Mouse (Mus musculus): ENCODE data around the gene 2210407C18Rik. TPM values are rescaled to one million over a fixed set of nuclear protein-coding genes. Genes with fewer than 3 reads are reported as not detected.

Gene 2210407C18Rik
- polyA plus RNA-seq, 1 experiment from 2014 or later = not detected

DNA sequence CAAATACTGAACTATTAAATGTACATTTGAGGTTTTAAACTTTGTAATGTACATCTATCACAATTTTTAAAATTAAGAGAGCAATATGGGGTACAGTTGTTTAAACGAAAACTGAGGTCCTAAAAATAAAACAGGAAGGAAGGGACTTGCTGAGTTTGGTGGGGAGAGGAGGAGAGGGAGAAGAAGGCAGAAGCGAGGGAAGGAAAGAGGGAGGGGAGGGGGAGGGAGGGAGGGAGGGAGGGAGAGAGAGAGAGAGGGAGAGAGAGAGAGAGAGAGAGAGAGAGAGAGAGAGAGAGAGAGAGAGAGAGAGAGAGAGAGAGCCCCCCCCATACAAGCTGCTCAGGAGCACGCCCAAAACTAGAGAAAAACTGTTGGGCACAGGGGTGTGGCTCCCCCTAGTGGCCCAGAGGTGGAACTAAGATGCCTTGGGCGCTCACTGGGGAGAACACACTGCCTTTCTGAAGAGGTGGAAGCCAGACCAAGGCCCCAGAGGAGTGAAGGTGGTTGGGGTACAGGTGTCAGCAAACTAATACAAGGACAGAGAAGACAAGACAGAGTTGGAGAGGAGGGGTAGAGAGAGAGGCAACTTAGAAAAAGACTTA, 20.6 kb upstream of the 2210407C18Rik start:
- H3K27ac ChIP-seq (ENCODE audit: low read depth, low read length) = no peak overlapping the region
- ATAC-seq (replicated peaks; ENCODE audit: low FRiP score) = 0 out of 2 replicates have a peak, but pooled peaks have one; percentile 21
- H3K36me3 ChIP-seq (ENCODE audit: control insufficient read depth, insufficient read depth, low read length) = no peaks in the 10 kb centered on the region
- H3K4me3 ChIP-seq (ENCODE audit: low read depth, low read length) = no peak overlapping the region
- no peak overlapping the region for H3K9ac ChIP-seq (ENCODE audit: low read length)
- H3K4me2 ChIP-seq (ENCODE audit: low read depth, low read length, severe bottlenecking) = no peak overlapping the region
- peak; percentile 80 for DNase-seq (ENCODE audit: low spot score)
- H3K4me1 ChIP-seq (replicated peaks; ENCODE audit: control insufficient read depth, insufficient read depth, low read length) = 0 out of 2 replicates have a peak, but pooled peaks cover 5% of the 10 kb centered on the region
- no peaks in the 10 kb centered on the region; the same call in none of the 2 replicates for H3K27me3 ChIP-seq (ENCODE audit: control insufficient read depth, insufficient read depth, low read length)
- no peaks in the 10 kb centered on the region for H3K9me3 ChIP-seq (ENCODE audit: control insufficient read depth, low read length)
- WGBS = 17% methylated on average over 3 of the region's 4 CpGs

DNA sequence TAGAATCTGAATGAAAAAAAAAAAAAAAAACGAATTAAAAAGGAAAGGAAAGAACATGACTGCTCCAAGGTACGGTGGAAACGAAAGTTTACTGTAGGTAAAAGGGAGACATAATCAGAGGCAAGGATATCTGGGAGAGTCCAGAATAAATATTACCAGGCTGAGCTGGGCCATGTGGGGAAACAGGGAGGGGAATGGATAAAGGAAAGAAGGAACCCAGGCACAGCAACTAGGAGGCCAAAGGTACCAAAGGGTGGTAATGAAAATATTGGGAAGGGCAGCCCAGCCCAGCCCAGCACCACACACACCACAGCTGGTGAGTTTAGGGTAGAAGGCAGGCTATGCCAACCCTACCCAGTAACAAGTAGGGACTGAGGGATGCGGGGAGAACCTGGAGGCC, 19.0 kb upstream of the 2210407C18Rik start:
- no peaks in the 10 kb centered on the region for H3K27me3 ChIP-seq (ENCODE audit: control insufficient read depth, insufficient read depth, low read length)
- no peaks in the 10 kb centered on the region for H3K4me1 ChIP-seq (replicated peaks; ENCODE audit: control insufficient read depth, insufficient read depth, low read length)
- H3K36me3 ChIP-seq (ENCODE audit: control insufficient read depth, insufficient read depth, low read length) = no peaks in the 10 kb centered on the region
- no peak for DNase-seq (ENCODE audit: low spot score)
- no peak overlapping the region for H3K4me2 ChIP-seq (ENCODE audit: low read depth, low read length, severe bottlenecking)
- no peaks in the 10 kb centered on the region for H3K9me3 ChIP-seq (ENCODE audit: control insufficient read depth, low read length)
- H3K27ac ChIP-seq (ENCODE audit: low read depth, low read length) = no peak overlapping the region
- 74% methylated on average over 4 of the region's 4 CpGs for WGBS
- H3K4me3 ChIP-seq (ENCODE audit: low read depth, low read length) = no peak overlapping the region
- no peak for ATAC-seq (replicated peaks; ENCODE audit: low FRiP score)
- no peak overlapping the region for H3K9ac ChIP-seq (ENCODE audit: low read length)

DNA sequence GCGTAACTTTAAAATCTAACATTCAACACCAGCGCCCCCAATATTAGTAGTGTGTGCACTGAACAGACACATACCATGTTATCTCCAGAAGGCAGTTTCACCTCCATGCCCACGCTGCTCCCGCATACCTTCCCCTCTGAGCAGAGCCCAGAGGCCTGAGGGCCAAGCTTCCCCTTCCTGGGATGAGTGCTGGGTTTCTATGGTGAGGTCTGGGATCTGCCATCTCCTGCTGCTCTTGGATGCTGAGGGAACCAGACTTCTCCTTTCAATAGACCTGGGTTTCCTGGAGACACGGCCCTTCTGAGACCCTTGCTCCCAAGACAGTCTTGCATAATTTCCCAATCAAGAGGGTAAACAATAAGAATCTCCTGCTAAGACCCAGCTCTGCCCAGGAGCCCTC, 14.5 kb upstream of the 2210407C18Rik start, which contains the start of gene Olfr323:
Gene Olfr323, minus strand, starts transcription at position 101 of the 400 bp plus-strand sequence.
- ATAC-seq (replicated peaks; ENCODE audit: low FRiP score) (no peak), DNase-seq (ENCODE audit: low spot score) (no peak)
- Histone ChIP-seq H3K27ac (ENCODE audit: low read depth, low read length) (no peak within 1 kb of the TSS), H3K36me3 (ENCODE audit: control insufficient read depth, insufficient read depth, low read length) (no peaks in the 10 kb centered on the region), H3K9ac (ENCODE audit: low read length) (no peak within 1 kb of the TSS), H3K4me2 (ENCODE audit: low read depth, low read length, severe bottlenecking) (no peak within 1 kb of the TSS), H3K27me3 (ENCODE audit: control insufficient read depth, insufficient read depth, low read length) (no peaks in the 10 kb centered on the region), H3K4me1 (replicated peaks; ENCODE audit: control insufficient read depth, insufficient read depth, low read length) (no peaks in the 10 kb centered on the region), H3K9me3 (ENCODE audit: control insufficient read depth, low read length) (no peaks in the 10 kb centered on the region), H3K4me3 (ENCODE audit: low read depth, low read length) (no peak within 1 kb of the TSS)
- 85% methylated on average over 5 of the region's 5 CpGs for WGBS

DNA sequence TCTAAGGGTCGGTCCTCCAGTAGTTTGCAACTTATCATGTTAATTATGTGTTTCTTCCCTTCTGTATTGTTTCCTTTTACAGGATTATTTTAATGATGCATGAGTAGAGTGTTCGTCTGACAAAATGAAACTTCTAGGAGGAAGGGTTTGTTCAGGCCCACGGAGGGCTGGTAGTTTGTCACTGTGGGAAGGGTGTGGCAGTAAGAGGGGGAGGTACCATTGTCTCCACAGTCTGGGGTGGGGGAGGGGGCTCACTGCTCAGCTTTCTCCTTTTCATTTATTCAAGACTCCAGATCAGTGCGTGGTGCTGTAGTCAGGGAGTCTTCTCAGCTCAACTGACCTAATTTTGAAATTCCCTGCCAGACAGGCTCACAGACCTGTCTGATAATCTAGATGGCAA, 10.3 kb upstream of the 2210407C18Rik start:
- Histone ChIP-seq H3K4me1 (replicated peaks; ENCODE audit: control insufficient read depth, insufficient read depth, low read length) (no peaks in the 10 kb centered on the region), H3K4me3 (ENCODE audit: low read depth, low read length) (no peak overlapping the region), H3K9ac (ENCODE audit: low read length) (no peak overlapping the region), H3K4me2 (ENCODE audit: low read depth, low read length, severe bottlenecking) (no peak overlapping the region), H3K27ac (ENCODE audit: low read depth, low read length) (no peak overlapping the region), H3K9me3 (ENCODE audit: control insufficient read depth, low read length) (no peaks in the 10 kb centered on the region), H3K36me3 (ENCODE audit: control insufficient read depth, insufficient read depth, low read length) (no peaks in the 10 kb centered on the region), H3K27me3 (ENCODE audit: control insufficient read depth, insufficient read depth, low read length) (no peaks in the 10 kb centered on the region)
- ATAC-seq (replicated peaks; ENCODE audit: low FRiP score) = no peak
- no peak for DNase-seq (ENCODE audit: low spot score)
- 63% methylated on average over 4 of the region's 4 CpGs for WGBS

DNA sequence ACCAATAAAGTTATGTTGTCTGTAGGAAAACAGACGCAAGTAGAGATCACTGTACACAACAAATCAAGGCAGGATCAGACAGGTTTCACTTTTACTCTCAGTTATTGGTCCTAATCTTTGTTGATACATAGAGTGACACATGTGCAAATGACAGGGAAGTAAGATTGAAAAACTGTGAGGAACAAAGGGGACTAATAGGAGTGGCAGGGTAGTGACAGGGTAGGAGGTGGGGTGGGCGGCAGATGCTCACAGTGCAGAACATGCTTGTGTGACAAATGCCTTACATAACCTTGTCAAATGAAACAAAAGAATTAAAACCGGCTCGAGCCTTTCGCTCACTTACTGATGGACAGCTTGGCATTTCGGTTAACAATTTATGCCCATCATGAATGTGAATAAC, 2.9 kb upstream of the 2210407C18Rik start:
- WGBS = 81% methylated on average over 6 of the region's 6 CpGs
- no peak overlapping the region for H3K27ac ChIP-seq (ENCODE audit: low read depth, low read length)
- no peak for DNase-seq (ENCODE audit: low spot score)
- H3K27me3 ChIP-seq (ENCODE audit: control insufficient read depth, insufficient read depth, low read length) = no peaks in the 10 kb centered on the region
- H3K4me2 ChIP-seq (ENCODE audit: low read depth, low read length, severe bottlenecking) = no peak overlapping the region
- H3K4me3 ChIP-seq (ENCODE audit: low read depth, low read length) = no peak overlapping the region
- no peak overlapping the region for H3K9ac ChIP-seq (ENCODE audit: low read length)
- no peak for ATAC-seq (replicated peaks; ENCODE audit: low FRiP score)
- H3K9me3 ChIP-seq (ENCODE audit: control insufficient read depth, low read length) = no peaks in the 10 kb centered on the region
- no peaks in the 10 kb centered on the region for H3K36me3 ChIP-seq (ENCODE audit: control insufficient read depth, insufficient read depth, low read length)
- H3K4me1 ChIP-seq (replicated peaks; ENCODE audit: control insufficient read depth, insufficient read depth, low read length) = no peaks in the 10 kb centered on the region

DNA sequence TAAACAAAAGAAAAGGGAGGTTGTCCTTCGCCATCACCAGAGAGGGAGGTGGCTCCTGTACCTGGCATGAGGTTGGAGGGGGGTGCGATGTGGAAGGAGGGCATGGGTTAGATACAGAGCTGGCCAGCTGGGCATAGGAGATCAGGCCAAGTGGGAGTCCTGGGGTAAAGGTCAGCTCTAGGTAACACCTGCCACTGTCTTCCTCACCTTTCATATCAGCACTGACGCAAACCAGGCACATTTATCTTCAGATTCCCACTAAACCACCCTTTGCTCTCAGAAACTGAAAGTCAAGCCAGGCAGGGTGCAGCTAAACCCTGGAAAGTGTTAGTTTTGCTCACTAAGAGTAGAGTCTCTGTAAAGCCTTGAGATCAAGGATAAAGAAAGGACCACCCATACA, 2.5 kb upstream of the 2210407C18Rik start:
- H3K27me3 ChIP-seq (ENCODE audit: control insufficient read depth, insufficient read depth, low read length) = no peaks in the 10 kb centered on the region
- ATAC-seq (replicated peaks; ENCODE audit: low FRiP score) = no peak
- DNase-seq (ENCODE audit: low spot score) = no peak
- H3K4me2 ChIP-seq (ENCODE audit: low read depth, low read length, severe bottlenecking) = no peak overlapping the region
- no peaks in the 10 kb centered on the region for H3K9me3 ChIP-seq (ENCODE audit: control insufficient read depth, low read length)
- no peak overlapping the region for H3K27ac ChIP-seq (ENCODE audit: low read depth, low read length)
- no peaks in the 10 kb centered on the region for H3K36me3 ChIP-seq (ENCODE audit: control insufficient read depth, insufficient read depth, low read length)
- 71% methylated on average over 3 of the region's 3 CpGs for WGBS
- no peak overlapping the region for H3K4me3 ChIP-seq (ENCODE audit: low read depth, low read length)
- no peaks in the 10 kb centered on the region for H3K4me1 ChIP-seq (replicated peaks; ENCODE audit: control insufficient read depth, insufficient read depth, low read length)
- H3K9ac ChIP-seq (ENCODE audit: low read length) = no peak overlapping the region

DNA sequence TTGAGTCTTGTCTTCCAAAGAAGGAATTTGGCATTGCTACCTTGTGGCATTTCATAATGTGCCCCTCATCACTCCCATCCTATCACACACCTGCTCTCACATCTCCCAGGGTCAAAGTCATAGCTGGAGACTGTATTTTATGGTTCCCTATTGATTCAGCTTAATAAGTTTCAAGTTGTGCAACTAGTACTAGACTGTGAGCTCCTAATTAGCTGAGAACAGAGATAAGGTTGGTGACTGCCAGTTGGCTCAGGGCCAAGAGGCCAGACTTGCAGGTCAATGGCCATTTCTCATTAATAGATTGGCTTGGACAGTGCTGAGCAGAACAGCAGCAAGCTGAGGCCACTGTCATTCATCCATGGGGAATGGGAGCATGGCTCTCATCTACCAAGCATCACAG, 1.3 kb downstream of the 2210407C18Rik start:
- ATAC-seq (replicated peaks; ENCODE audit: low FRiP score) = no peak
- no peak overlapping the region for H3K27ac ChIP-seq (ENCODE audit: low read depth, low read length)
- H3K9me3 ChIP-seq (ENCODE audit: control insufficient read depth, low read length) = no peaks in the 10 kb centered on the region
- H3K4me2 ChIP-seq (ENCODE audit: low read depth, low read length, severe bottlenecking) = no peak overlapping the region
- no peak overlapping the region for H3K4me3 ChIP-seq (ENCODE audit: low read depth, low read length)
- no peaks in the 10 kb centered on the region for H3K4me1 ChIP-seq (replicated peaks; ENCODE audit: control insufficient read depth, insufficient read depth, low read length)
- DNase-seq (ENCODE audit: low spot score) = no peak
- no peaks in the 10 kb centered on the region for H3K27me3 ChIP-seq (ENCODE audit: control insufficient read depth, insufficient read depth, low read length)
- H3K9ac ChIP-seq (ENCODE audit: low read length) = no peak overlapping the region
- no peaks in the 10 kb centered on the region for H3K36me3 ChIP-seq (ENCODE audit: control insufficient read depth, insufficient read depth, low read length)

DNA sequence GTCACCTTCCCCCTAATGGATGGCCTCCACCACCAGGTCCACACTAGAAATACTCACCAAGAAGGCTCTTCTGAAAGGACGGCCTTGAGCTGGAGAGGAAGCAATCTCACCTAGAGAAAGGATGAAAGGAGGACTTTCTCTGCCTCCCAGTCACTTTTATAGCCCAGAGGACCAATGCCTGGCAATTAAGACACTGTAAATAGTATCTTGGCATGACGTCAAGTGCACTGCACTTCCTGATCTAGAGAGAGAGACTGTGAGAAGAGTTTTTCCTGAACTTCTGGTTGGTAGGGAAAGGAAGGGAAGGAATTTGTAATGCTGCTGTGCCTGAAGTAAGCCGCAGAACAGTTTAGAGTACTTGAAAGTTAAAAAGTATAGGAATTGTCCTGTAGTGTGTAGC, 2.5 kb downstream of the 2210407C18Rik start:
- Histone ChIP-seq H3K4me2 (ENCODE audit: low read depth, low read length, severe bottlenecking) (no peak overlapping the region), H3K9me3 (ENCODE audit: control insufficient read depth, low read length) (no peaks in the 10 kb centered on the region), H3K27ac (ENCODE audit: low read depth, low read length) (no peak overlapping the region), H3K4me3 (ENCODE audit: low read depth, low read length) (no peak overlapping the region), H3K27me3 (ENCODE audit: control insufficient read depth, insufficient read depth, low read length) (no peaks in the 10 kb centered on the region), H3K36me3 (ENCODE audit: control insufficient read depth, insufficient read depth, low read length) (no peaks in the 10 kb centered on the region), H3K9ac (ENCODE audit: low read length) (no peak overlapping the region), H3K4me1 (replicated peaks; ENCODE audit: control insufficient read depth, insufficient read depth, low read length) (no peaks in the 10 kb centered on the region)
- 85% methylated on average over 3 of the region's 3 CpGs for WGBS
- ATAC-seq (replicated peaks; ENCODE audit: low FRiP score) (no peak), DNase-seq (ENCODE audit: low spot score) (no peak)

DNA sequence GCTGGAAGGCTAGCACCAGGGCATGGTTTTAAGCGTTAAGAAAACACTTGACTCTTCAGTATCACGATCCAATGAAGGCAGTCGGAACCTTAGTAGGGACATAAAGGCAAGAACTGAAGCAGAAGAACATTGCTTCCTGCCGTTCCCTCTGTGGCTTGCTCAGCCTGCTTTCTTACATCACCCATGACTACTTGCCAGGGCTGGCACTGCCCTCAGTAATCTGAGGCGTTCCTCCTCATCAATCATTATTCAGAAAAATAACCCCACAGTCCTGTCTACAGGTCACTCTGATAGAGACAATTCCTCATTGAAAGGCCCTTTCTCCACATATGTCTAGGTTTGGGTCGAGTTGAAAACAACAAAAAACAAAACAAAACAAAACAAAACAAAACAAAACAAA, 8.8 kb downstream of the 2210407C18Rik start:
- no peak overlapping the region for H3K4me2 ChIP-seq (ENCODE audit: low read depth, low read length, severe bottlenecking)
- no peak for ATAC-seq (replicated peaks; ENCODE audit: low FRiP score)
- H3K36me3 ChIP-seq (ENCODE audit: control insufficient read depth, insufficient read depth, low read length) = no peaks in the 10 kb centered on the region
- DNase-seq (ENCODE audit: low spot score) = no peak
- H3K9ac ChIP-seq (ENCODE audit: low read length) = no peak overlapping the region
- no peaks in the 10 kb centered on the region for H3K9me3 ChIP-seq (ENCODE audit: control insufficient read depth, low read length)
- H3K4me1 ChIP-seq (replicated peaks; ENCODE audit: control insufficient read depth, insufficient read depth, low read length) = no peaks in the 10 kb centered on the region
- 87% methylated on average over 6 of the region's 6 CpGs for WGBS
- H3K4me3 ChIP-seq (ENCODE audit: low read depth, low read length) = no peak overlapping the region
- no peak overlapping the region for H3K27ac ChIP-seq (ENCODE audit: low read depth, low read length)
- no peaks in the 10 kb centered on the region for H3K27me3 ChIP-seq (ENCODE audit: control insufficient read depth, insufficient read depth, low read length)

All from forebrain, embryonic 11.5 days (tissue).